Mouse (Mus musculus): ENCODE measurements at regions not wholly inside any gene's neighbourhood (a gene's known extent, or its start where the extent isn't known, plus 50 kb on each side); places are given as distances from the start of the nearest gene placed in this dataset.

DNA sequence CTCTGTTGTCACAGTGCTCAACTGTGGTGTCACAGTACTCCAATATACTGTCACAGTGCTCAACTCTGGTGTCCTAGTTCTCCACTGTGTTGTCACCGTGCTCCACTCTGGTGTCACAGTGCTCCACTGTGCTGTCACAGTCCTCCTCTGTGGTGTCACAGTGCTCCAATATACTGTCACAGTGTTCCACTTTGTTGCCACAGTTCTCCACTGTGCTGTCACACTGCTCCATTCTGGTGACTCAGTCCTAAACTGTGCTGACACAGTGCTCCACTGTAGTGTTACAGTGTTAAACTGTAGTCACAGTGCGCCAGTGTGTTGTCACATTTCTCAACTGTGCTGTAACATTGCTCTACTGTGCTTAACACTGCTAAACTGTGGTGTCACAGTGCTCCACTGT, 356.8 kb upstream of the Olfr161 start:
- TF ChIP-seq POLR2A (IDR thresholded peaks at IDR 0.05; ENCODE audit: insufficient read length, low read depth) (no peak), POLR2AphosphoS2 (IDR thresholded peaks at IDR 0.05; ENCODE audit: insufficient read length, low read depth) (no peak), TCF12 (IDR thresholded peaks at IDR 0.05; ENCODE audit: insufficient read depth, poor library complexity, severe bottlenecking) (no peak), CEBPB (IDR thresholded peaks at IDR 0.05; ENCODE audit: insufficient read depth, poor library complexity, severe bottlenecking) (no peak), MYOD1 (IDR thresholded peaks at IDR 0.05; ENCODE audit: control insufficient read depth in 1 of 3, insufficient read length in 2 of 3, low read depth in 2 of 3) (no peak), MYOG (IDR thresholded peaks at IDR 0.05; ENCODE audit: control insufficient read depth in 1 of 3, insufficient read depth in 1 of 3, insufficient read length in 2 of 3, low read depth in 2 of 3) (no peak), USF1 (IDR thresholded peaks at IDR 0.05; ENCODE audit: low read depth) (no peak), E2F4 (IDR thresholded peaks at IDR 0.05; ENCODE audit: insufficient read depth) (no peak), MAX (IDR thresholded peaks at IDR 0.05; ENCODE audit: low read depth) (no peak), REST (IDR thresholded peaks at IDR 0.05; ENCODE audit: insufficient read depth, insufficient read length) (no peak), SRF (IDR thresholded peaks at IDR 0.05; ENCODE audit: control insufficient read depth, insufficient read length, low read depth) (no peak), TCF3 (IDR thresholded peaks at IDR 0.05; ENCODE audit: insufficient read length, low read depth) (no peak)

Data from myocyte (in vitro differentiated cells).